Mouse (Mus musculus) forebrain, postnatal 0 days (tissue): ENCODE data around the gene Tmem179. TPM values are rescaled to one million over a fixed set of nuclear protein-coding genes. Genes with fewer than 3 reads are reported as not detected.
A peak's percentile ranks its signal among the peaks of the same experiment; 100 is the strongest.

Experiments used
- ATAC-seq: fragments of 200-750 bp; cut with Nextera tagmentation; 2 replicates; pipeline ENCODE4 v1.8.0; 2017; ENCODE audit warnings: mild to moderate bottlenecking, moderate library complexity
- DNase-seq: peaks from one replicate; pipeline ENCODE4 v3.0.0-alpha.2; 2015
- H3K27ac ChIP-seq: fragments of 300-500 bp; sonication (generic); 2 replicates; pipeline ENCODE4 v1.5.1; 2014; ENCODE audit warnings: low read depth, mild to moderate bottlenecking, antibody characterized with exemption, low read length, moderate library complexity, mixed read lengths
- H3K27me3 ChIP-seq: fragments of 300-500 bp; sonication (generic); 2 replicates; pipeline ENCODE4 v1.6.1; 2014; ENCODE audit warnings: mild to moderate bottlenecking, low read length, mixed read lengths; ENCODE audit not compliant: insufficient read depth
- H3K36me3 ChIP-seq: fragments of 300-500 bp; sonication (generic); 2 replicates; pipeline ENCODE4 v1.6.1; 2014; ENCODE audit warnings: mild to moderate bottlenecking, moderate library complexity; ENCODE audit not compliant: insufficient read depth
- H3K4me1 ChIP-seq: fragments of 300-500 bp; sonication (generic); 2 replicates; pipeline ENCODE4 v1.6.1; 2014; ENCODE audit warnings: antibody characterized with exemption; ENCODE audit not compliant: insufficient read depth
- H3K4me2 ChIP-seq: fragments of 300-500 bp; sonication (generic); 2 replicates; pipeline ENCODE4 v1.6.1; 2014; ENCODE audit warnings: low read depth, mild to moderate bottlenecking, moderate library complexity
- H3K4me3 ChIP-seq: fragments of 300-500 bp; sonication (generic); 2 replicates; pipeline ENCODE4 v1.5.1; 2014; ENCODE audit warnings: low read depth, low read length, mixed read lengths
- H3K9ac ChIP-seq: fragments of 300-500 bp; sonication (generic); 2 replicates; pipeline ENCODE4 v1.6.1; 2014; ENCODE audit warnings: mild to moderate bottlenecking
- H3K9me3 ChIP-seq: fragments of 300-500 bp; sonication (generic); 2 replicates; pipeline ENCODE4 v1.6.1; 2016; ENCODE audit warnings: low read length
- CTCF ChIP-seq: sonication (generic); IDR thresholded peaks from 2 replicates; pipeline ENCODE4 v1.5.1; 2016; ENCODE audit warnings: antibody characterized with exemption, control low read depth, low read depth
- WGBS: fragments of 180-500 bp; shearing (Covaris S2); extraction: QIAGEN DNeasy Blood & Tissue Kit; methylation state at CpG from one replicate; pipeline ENCODE4 v1.1.7; 2014; 5-methylcytosine and 5-hydroxymethylcytosine counted together
- polyA plus RNA-seq: library from polyadenylated mRNA; unstranded; fragments of >200 nt; fragmentation: Nextera tagmentation; extraction: Ambion mirVana; gene quantifications from 2 replicates; pipeline ENCODE4 v1.2.1, GENCODE M21; 2015
- total RNA-seq: library from RNA; depleted of rRNA; stranded (reverse); fragments of >200 nt; gene quantifications from 2 replicates; pipeline ENCODE4 v1.2.3, GENCODE M21; 2014; rRNA removed

The Tmem179 gene
- total RNA-seq (96.1 and 119 TPM in 2 replicates), polyA plus RNA-seq (84.0 and 112 TPM in 2 replicates)

- H3K9me3 ChIP-seq: no peaks in the 10 kb centered on the region
- no peak for DNase-seq
- no peak within 1 kb of the TSS for H3K4me2 ChIP-seq
- peaks cover 18% of the 10 kb centered on the region for H3K4me1 ChIP-seq
- H3K27me3 ChIP-seq: no peaks in the 10 kb centered on the region
- ATAC-seq: peak; percentile 40; the same call in 1 of the 2 replicates
- H3K4me3 ChIP-seq: no peak within 1 kb of the TSS
- H3K27ac ChIP-seq: no peak within 1 kb of the TSS
- 10% methylated on average over 14 of the region's 14 CpGs for WGBS
- H3K9ac ChIP-seq: no peak within 1 kb of the TSS
- no peak for TF ChIP-seq CTCF
- H3K36me3 ChIP-seq: no peaks in the 10 kb centered on the region
Measured at GRCm38 (mm10) chr12:112516697-112517337, at the start of gene Tmem179. TSS of gene Tmem179 (minus strand) at chr12:112516747.

- Histone ChIP-seq H3K9ac (no peak overlapping the region), H3K4me2 (no peak overlapping the region), H3K27ac (no peak overlapping the region), H3K36me3 (no peaks in the 10 kb centered on the region), H3K4me3 (no peak overlapping the region), H3K27me3 (no peaks in the 10 kb centered on the region), H3K4me1 (no peaks in the 10 kb centered on the region), H3K9me3 (no peaks in the 10 kb centered on the region)
- 89% methylated on average over 6 of the region's 6 CpGs for WGBS
- ATAC-seq (no peak), DNase-seq (no peak)
- no peak for TF ChIP-seq CTCF
Measured at GRCm38 (mm10) chr12:112563011-112563410, 46.5 kb upstream of the Tmem179 start.

- H3K27ac ChIP-seq: no peak overlapping the region
- no peak overlapping the region for H3K9ac ChIP-seq
- 0 out of 2 replicates have a peak, but pooled peaks have one; percentile 10 for TF ChIP-seq CTCF
- no peaks in the 10 kb centered on the region for H3K36me3 ChIP-seq
- no peaks in the 10 kb centered on the region for H3K9me3 ChIP-seq
- WGBS: 82% methylated on average over 5 of the region's 5 CpGs
- no peak for ATAC-seq
- no peak overlapping the region for H3K4me2 ChIP-seq
- no peaks in the 10 kb centered on the region for H3K4me1 ChIP-seq
- DNase-seq: no peak
- H3K4me3 ChIP-seq: no peak overlapping the region
- no peaks in the 10 kb centered on the region for H3K27me3 ChIP-seq
Measured at GRCm38 (mm10) chr12:112562462-112562861, 45.9 kb upstream of the Tmem179 start.

- DNase-seq: no peak
Measured at GRCm38 (mm10) chr12:112561163-112561562, 44.6 kb upstream of the Tmem179 start.

GRCm38 (mm10) chr12:112560176-112560797 is 43.7 kb upstream of the Tmem179 start:
- H3K4me3 ChIP-seq: no peak overlapping the region
- DNase-seq (no peak), ATAC-seq (no peak)
- no peaks in the 10 kb centered on the region for H3K9me3 ChIP-seq
- no peaks in the 10 kb centered on the region for H3K4me1 ChIP-seq
- H3K27ac ChIP-seq: no peak overlapping the region
- 49% methylated on average over 5 of the region's 5 CpGs for WGBS
- no peaks in the 10 kb centered on the region for H3K27me3 ChIP-seq
- H3K36me3 ChIP-seq: no peaks in the 10 kb centered on the region
- no peak overlapping the region for H3K9ac ChIP-seq
- peak; percentile 52 for TF ChIP-seq CTCF
- no peak overlapping the region for H3K4me2 ChIP-seq

More at GRCm38 (mm10) chr12:112561163-112561562, 44.6 kb upstream of the Tmem179 start:
- H3K9me3 ChIP-seq: no peaks in the 10 kb centered on the region
- no peak overlapping the region for H3K4me2 ChIP-seq
- ATAC-seq: no peak
- no peaks in the 10 kb centered on the region for H3K27me3 ChIP-seq
- H3K4me1 ChIP-seq: no peaks in the 10 kb centered on the region
- no peak overlapping the region for H3K4me3 ChIP-seq
- no peak overlapping the region for H3K9ac ChIP-seq
- no peak overlapping the region for H3K27ac ChIP-seq
- TF ChIP-seq CTCF: no peak
- 69% methylated on average over 3 of the region's 3 CpGs for WGBS
- H3K36me3 ChIP-seq: no peaks in the 10 kb centered on the region

- WGBS: 78% methylated on average over 6 of the region's 6 CpGs
- Histone ChIP-seq H3K27ac (no peak overlapping the region), H3K9me3 (no peaks in the 10 kb centered on the region), H3K27me3 (no peaks in the 10 kb centered on the region), H3K4me1 (no peaks in the 10 kb centered on the region), H3K9ac (no peak overlapping the region), H3K4me3 (no peak overlapping the region), H3K4me2 (no peak overlapping the region), H3K36me3 (no peaks in the 10 kb centered on the region)
- ATAC-seq (no peak), DNase-seq (no peak)
- no peak for TF ChIP-seq CTCF
Measured at GRCm38 (mm10) chr12:112559671-112560070, 43.1 kb upstream of the Tmem179 start.

- Histone ChIP-seq H3K4me1 (no peaks in the 10 kb centered on the region), H3K9me3 (no peaks in the 10 kb centered on the region), H3K4me2 (no peak overlapping the region), H3K36me3 (no peaks in the 10 kb centered on the region), H3K9ac (no peak overlapping the region), H3K27ac (no peak overlapping the region), H3K27me3 (no peaks in the 10 kb centered on the region), H3K4me3 (no peak overlapping the region)
- DNase-seq: no peak
- ATAC-seq: no peak
- WGBS: 48% methylated on average over 3 of the region's 3 CpGs
- no peak for TF ChIP-seq CTCF
Measured at GRCm38 (mm10) chr12:112559231-112559630, 42.7 kb upstream of the Tmem179 start.
